Mouse (Mus musculus): ENCODE data around the gene Preb.

DNA sequence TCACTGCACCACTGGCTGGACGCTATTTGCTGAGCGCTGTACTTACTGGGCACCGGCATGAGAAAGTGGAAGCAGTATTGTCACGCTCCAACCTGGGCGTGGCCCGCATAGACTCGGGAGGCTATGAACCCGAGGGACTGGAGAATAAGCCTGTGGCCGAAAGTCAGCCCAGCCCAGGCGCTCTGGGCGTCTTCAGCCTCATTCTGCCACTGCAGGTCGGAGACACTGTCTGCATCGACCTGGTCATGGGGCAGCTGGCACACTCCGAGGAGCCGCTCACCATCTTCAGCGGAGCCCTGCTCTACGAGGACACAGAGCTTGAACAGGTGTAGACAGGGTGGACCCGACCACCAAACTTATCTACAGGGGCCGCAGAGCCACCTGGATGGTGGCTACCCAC is 39.5 kb downstream of the Preb start:
- TF ChIP-seq POLR2A (IDR thresholded peaks at IDR 0.05; ENCODE audit: borderline replicate concordance, low read depth, low read length) = no peak
- no peak for TF ChIP-seq CTCF (IDR thresholded peaks at IDR 0.05; ENCODE audit: low read depth, low read length)

Measured in bone marrow macrophage, adult 2 months (primary cell).